Mouse (Mus musculus): ENCODE measurements around the gene Ptgds.

The Ptgds gene

GRCm38 (mm10) chr2:25469969-25470368 lies at the start of gene Ptgds:
Gene Ptgds, minus strand, starts transcription at chr2:25470046.
- in situ Hi-C loops (cut with MseI, MboI): no loop called here

DNA sequence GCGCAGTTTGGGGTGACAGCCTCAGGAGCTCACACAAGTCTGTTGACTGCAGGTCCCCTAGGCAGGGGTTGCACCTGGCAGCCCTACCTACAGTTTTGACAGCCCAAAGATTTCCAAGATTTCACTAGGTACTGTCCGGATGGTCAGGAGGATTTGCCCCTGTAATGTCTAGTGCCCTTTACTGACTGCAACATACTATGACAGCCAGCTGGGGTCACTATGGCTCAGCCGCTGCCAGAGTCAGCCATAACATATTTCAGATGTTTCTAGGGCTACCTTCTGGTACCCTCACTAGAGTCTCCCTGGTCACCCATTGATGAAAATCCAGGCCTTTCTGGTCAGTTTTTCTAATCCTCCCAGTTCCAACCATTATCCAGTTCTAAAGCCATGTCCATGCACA lies 40.1 kb upstream of the Ptgds start:
- in situ Hi-C loops (cut with MseI, MboI): no loop called here

DNA sequence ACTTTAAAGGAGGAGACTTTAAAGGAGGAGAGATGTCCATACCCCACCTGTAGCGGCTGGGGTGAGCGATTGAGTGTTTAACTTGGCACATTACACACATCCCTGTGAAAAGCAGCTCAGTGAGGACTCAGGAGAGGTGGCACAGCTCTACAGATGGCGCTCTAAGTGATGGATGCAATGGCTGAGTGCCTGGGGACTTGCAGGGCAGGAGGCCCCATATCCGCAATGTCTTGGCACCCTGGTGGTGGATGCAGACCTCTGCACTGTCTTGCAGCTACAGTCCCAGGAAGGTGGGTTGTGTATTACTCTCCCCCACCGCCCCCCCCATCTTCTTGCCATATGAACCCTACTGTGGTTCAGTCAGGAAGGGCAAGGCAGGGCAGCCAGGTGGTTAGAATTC lies 37.1 kb upstream of the Ptgds start:
- in situ Hi-C loops (cut with MseI, MboI): no loop called here

- in situ Hi-C loops (cut with MseI, MboI): no loop called here
Observed at GRCm38 (mm10) chr2:25505860-25506259, 36.0 kb upstream of the Ptgds start.

DNA sequence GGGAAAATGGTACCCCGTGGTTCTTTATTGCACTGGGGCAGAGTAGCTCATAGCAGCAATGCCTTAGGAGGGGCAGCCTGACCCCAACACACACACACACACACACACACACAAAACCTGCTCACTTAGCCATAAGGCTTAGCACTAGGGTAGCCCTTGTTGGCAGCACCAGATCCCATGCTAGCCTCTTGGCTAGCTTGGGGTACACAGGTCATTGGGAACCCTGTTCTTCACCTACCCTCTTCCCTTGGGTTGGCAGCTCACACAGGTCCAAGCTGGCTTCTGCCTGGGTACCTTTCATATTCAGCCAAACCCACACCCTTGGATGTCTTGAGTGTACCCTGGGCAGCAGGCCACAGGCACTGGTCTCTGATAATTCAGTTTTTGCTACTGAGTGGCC lies 35.2 kb upstream of the Ptgds start:
- in situ Hi-C loops (cut with MseI, MboI): no loop called here

DNA sequence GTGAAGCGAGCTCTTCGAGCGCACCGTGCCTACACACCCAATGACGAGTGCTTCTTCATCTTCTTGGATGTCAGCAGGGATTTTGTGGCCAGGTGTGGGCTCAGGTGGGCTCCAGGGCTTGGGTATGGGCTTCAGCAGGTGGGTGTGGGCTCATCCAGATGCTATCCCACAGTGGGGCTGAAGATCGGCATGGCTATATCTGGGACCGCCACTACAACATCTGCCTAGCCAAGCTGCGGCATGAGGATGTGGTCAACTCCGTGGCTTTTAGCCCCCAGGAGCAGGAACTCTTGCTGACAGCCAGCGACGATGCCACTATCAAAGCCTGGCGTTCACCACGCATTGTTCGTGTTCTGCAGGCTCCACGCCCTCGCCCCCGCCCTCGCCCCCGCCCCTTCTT lies 34.7 kb upstream of the Ptgds start:
- in situ Hi-C loops (cut with MseI, MboI): no loop called here

GRCm38 (mm10) chr2:25502726-25503125 lies 32.9 kb upstream of the Ptgds start:
- in situ Hi-C loops (cut with MseI, MboI): no loop called here

DNA sequence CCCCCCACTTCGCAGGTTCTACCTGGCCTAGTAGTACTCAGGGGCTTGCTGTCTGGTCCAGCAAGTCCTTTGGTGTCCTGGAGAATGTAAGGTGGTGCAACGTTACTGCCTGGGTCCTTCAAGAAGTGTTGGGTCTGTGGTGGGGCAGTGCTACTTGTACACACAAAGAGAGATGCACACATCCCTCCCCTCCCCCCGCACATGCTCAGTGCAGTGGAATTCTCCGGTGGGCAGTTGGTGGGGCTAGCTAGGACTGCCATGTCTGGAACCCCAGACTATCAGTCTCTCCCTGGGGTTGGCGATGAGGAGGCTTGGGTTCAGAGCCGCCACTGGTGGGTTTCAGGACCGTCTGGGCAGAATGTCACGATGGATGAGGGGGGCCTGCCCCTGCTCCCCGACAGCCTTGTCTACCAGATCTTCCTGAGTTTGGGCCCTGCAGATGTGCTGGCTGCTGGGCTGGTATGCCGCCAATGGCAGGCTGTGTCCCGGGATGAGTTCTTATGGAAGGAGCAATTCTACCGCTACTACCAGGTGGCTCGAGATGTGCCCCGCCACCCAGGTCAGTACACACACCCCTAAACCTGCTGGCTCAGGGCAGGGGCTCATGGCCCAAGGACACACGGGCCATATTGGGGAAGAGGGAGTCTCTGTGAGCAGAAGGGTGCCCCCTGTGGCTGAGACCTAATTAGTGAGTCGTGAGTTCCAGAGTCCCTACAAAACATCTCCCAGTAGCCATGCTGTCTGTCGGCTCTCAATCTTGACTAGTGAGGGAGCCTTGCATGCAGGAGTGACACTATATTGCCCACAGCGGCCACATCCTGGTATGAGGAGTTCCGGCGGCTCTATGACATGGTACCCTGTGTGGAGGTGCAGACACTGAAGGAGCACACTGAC lies 32.0 kb upstream of the Ptgds start, which contains the start of gene C8g:
Gene C8g, minus strand, starts transcription at position 127 of the 894 bp plus-strand sequence.
- in situ Hi-C loops (cut with MseI, MboI): no loop called here

DNA sequence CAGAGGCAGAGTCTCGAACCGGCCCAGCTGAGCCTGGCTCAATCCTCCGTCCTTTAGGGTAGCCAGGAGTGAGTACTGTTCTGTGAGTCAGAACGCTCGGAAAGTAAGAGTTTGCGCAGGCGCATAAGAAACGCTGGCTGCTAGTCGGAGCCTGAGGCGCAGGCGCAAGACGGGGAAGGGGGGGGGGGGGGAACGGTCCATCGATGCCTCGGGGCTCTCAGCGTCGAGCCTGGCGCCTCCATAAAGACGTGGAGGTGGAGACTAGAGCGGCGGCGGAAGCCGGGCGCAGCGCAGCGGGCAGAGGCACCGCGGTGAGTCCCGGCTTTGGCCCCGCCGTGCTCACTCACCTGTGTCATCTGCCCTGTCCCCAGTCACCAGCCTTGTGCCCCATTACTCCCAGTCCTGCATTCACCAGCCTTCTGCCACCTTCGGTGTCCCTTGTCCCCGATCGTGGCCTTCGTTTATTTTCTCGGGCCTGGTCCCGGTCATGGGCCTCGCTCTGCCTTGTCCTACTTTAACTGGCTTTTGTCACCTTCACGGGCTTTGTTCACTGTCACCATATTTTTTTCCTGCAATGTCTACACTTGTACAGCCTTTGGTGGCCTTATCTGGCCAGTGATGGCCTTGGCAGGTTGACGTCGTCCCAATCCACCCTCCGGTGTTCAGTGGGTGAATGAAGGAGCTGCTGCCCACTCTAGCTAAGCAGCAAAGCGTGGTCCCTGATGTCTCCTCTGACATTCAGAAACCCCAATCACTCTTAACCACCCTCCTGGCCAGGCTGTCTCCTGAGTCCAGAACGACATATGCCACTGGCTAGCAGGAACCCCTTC lies 30.9 kb upstream of the Ptgds start, which contains the start of gene Fbxw5:
Gene Fbxw5, plus strand, starts transcription at position 175 of the 830 bp plus-strand sequence.
- in situ Hi-C loops (cut with MseI, MboI): no loop called here

DNA sequence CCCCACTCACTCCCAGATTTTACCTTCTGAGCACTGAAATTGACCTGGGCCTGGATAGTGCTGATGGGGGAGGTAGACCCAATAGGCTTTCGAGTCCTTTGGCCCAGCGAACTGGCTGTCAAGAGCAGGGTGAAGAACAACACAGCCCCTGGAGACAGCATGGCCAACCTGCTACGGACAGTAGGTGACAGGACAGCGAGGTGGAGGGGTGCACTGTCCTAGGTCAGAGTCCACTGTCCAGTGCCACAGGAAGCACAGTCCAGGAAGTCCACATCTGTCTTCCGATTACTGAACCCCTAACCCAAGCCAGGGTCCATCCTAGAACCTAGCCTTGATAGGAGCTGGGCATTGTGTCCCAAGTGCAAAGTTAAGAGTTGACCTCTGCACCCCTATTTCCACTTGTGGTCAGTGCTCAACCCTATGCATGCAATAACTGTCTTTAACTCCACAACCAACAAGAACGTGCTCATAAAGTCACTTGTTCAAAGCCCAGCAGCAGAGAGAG lies 30.3 kb upstream of the Ptgds start:
- in situ Hi-C loops (cut with MseI, MboI): no loop called here

GRCm38 (mm10) chr2:25498622-25499478 lies 29.0 kb upstream of the Ptgds start:
- in situ Hi-C loops (cut with MseI, MboI): no loop called here

- in situ Hi-C loops (cut with MseI, MboI): no loop called here
Observed at GRCm38 (mm10) chr2:25497846-25498575, 28.2 kb upstream of the Ptgds start.

- in situ Hi-C loops (cut with MseI, MboI): no loop called here
Observed at GRCm38 (mm10) chr2:25496462-25496861, 26.6 kb upstream of the Ptgds start.

DNA sequence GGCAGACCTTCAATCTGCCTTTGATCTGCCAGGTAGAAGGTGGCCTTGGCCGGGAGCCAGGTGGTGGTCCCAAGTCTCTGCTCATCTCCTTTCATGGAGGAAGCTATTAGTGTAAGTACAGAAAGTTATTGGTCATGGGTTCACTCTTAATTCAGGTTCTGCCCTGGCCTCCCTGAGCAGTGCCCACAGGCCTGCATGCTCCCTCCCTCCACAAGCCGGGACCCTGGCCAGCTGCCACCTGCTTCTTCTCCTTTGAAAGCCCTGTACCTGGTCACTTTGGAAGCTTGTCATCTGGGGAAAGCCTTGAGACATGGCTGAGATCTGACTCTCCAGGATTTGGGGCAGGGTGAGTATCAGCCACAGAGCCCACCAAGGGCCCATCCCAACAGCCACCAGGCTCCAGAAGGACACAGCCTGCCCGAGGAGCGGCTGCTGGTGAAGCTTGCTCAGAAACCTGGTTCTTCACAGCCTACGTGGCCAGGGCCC lies 23.7 kb upstream of the Ptgds start, which contains the start of gene Lcn12:
Gene Lcn12, minus strand, starts transcription at position 436 of the 486 bp plus-strand sequence.
- in situ Hi-C loops (cut with MseI, MboI): no loop called here

DNA sequence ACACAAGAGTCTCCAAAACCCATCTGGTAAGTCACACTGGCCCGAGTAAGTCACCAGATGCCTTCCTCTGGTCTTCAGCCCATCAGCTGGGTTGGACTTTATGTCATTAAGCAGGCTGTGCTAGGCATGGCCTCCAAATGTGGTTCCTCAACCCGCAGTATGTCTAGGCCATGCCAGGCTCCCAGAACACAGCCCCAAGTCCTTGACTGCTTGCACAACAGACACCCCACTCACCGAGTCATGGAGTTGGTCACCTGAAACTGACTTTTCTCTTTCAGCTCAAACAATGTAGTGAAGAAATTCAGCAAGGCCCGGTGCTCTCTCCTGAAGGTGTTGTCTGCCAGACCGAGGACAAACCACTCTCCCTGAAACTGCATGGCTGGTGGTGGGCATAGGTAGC lies 23.1 kb upstream of the Ptgds start:
- in situ Hi-C loops (cut with MseI, MboI): no loop called here

- in situ Hi-C loops (cut with MseI, MboI): loop anchor here in 1 of 2 experiments (5.0 kb wide), 1 partner anchor 66 kb away; the partner anchor contains the start of gene Fut7
Observed at GRCm38 (mm10) chr2:25488671-25489068, 18.8 kb upstream of the Ptgds start.

DNA sequence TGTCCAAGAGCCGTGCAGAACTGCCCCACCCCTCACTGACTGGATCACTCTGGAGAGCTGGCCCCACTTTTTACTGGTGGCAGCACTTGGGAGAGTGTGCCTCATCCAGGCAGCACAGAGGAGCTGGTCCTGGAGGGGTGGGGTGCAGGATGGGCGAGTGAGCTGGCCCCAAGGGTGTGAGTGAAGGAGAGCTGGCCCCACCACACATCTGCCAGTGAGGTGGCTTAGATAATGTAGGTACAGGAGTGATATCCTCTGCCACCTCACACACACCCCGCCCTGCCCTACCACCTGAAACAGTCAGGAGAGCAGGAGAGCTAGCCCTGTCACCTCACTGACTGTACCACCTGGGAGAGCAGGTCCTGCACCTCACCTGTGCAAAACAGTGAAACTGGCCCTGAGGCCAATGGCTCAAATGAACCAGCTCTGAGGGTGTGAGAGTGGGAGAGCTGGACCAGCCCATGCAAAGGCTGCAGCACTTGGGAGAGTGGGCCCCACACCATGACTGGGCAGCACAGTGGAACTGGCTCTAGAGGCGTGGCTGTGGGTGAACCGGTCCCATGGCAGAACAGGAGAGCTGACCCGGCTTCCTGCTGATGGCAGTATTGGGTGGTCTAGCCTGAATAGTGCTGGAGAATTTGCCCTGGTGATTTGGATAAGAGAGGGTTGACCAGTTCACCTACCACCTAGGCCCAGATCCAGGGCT lies 18.3 kb upstream of the Ptgds start:
- in situ Hi-C loops (cut with MseI, MboI): loop anchor here in 1 of 2 experiments (5.0 kb wide), 1 partner anchor 66 kb away; the partner anchor contains the start of gene Fut7

- in situ Hi-C loops (cut with MseI, MboI): loop anchor here (5.0 kb wide), 2 partner anchors 58 to 63 kb away; partner anchors contain the start of genes Abca2 (in 1 of the 2) and Fut7 (in 1 of the 2)
Observed at GRCm38 (mm10) chr2:25484901-25485647, 15.2 kb upstream of the Ptgds start.
